Mouse (Mus musculus): ENCODE results near the gene Rnasek. TPM values are rescaled to one million over a fixed set of nuclear protein-coding genes. Genes with fewer than 3 reads are reported as not detected.

Gene Rnasek
- polyA plus RNA-seq, 1 experiment from 2014 or later = 289 TPM

DNA sequence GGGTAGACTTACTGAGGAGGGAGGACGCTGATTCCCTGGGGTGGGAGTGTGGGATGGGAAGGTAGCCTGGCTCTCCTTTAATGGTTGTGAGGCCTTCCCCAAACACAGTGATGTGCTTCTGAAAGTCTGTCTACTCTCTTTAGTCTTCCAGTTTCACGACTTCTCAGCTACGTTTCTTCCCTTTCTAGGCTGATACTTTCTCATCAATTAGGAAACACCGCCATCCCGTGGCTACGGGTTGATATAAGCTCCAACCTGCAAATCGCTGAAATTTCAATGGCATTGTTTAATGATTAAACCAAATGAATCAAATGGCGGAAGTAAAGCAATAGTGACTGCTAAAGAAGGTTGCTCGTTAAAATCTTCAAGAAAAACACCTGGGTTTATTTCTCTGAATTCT, 26.7 kb downstream of the Rnasek start:
- Histone ChIP-seq H3K27me3 (peaks cover 60% of the 10 kb centered on the region), H3K9ac (replicated peaks) (no peak overlapping the region), H3K4me1 (replicated peaks) (peaks cover 26% of the 10 kb centered on the region), H3K4me2 (replicated peaks) (no peak overlapping the region; the same call in 1 of the 2 replicates), H3K9me3 (no peaks in the 10 kb centered on the region), H3K36me3 (peaks cover 13% of the 10 kb centered on the region), H3K4me3 (replicated peaks) (no peak overlapping the region), H3K27ac (no peak overlapping the region)
- WGBS = 11% methylated on average over 9 of the region's 9 CpGs
- no peak for ATAC-seq

- no peaks in the 10 kb centered on the region for H3K9me3 ChIP-seq
- H3K4me2 ChIP-seq (replicated peaks) = peak within 1 kb of the TSS; percentile 60
- H3K27me3 ChIP-seq = peaks cover 55% of the 10 kb centered on the region
- peaks cover 26% of the 10 kb centered on the region for H3K4me1 ChIP-seq (replicated peaks)
- no peak for ATAC-seq
- H3K36me3 ChIP-seq = peaks cover 9% of the 10 kb centered on the region
- 58% methylated on average over 6 of the region's 6 CpGs for WGBS
- H3K27ac ChIP-seq = no peak within 1 kb of the TSS
- H3K9ac ChIP-seq (replicated peaks) = peak within 1 kb of the TSS; percentile 48
- H3K4me3 ChIP-seq (replicated peaks) = peak within 1 kb of the TSS; percentile 39
These were observed 27.2 kb downstream of the Rnasek start, which contains the start of gene Slc16a11 for GRCm38 (mm10) chr11:70212423-70212822. Gene Slc16a11 (plus strand): TSS chr11:70212752.

DNA sequence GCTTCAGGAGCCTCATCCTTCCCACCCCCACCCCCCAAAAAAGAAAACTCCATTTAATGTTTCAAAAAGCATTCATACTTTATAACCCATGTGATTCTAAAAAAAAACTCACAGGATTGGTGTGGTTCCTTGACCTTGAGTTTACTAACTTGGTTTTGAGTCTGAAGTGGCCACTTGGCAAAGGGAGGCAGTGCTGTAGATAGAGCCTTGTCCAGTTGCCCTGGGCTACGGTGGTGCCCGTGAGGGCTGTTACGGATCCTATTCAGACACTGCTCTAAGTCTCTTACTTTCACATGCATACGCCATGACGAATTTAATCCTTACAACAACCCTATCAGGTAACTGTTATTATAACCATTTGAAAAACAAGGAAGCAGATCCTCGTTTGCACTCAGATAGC, 27.7 kb downstream of the Rnasek start:
- Histone ChIP-seq H3K9me3 (no peaks in the 10 kb centered on the region), H3K9ac (replicated peaks) (no peak overlapping the region), H3K4me2 (replicated peaks) (no peak overlapping the region), H3K4me3 (replicated peaks) (no peak overlapping the region), H3K27ac (no peak overlapping the region), H3K36me3 (peaks cover 4% of the 10 kb centered on the region; the same call in 1 of the 2 replicates), H3K4me1 (replicated peaks) (peaks cover 26% of the 10 kb centered on the region), H3K27me3 (peaks cover 50% of the 10 kb centered on the region)
- 72% methylated on average over 6 of the region's 6 CpGs for WGBS
- ATAC-seq = no peak

GRCm38 (mm10) chr11:70210681-70211080, 29.0 kb downstream of the Rnasek start:
- no peak overlapping the region for H3K4me3 ChIP-seq (replicated peaks)
- H3K27me3 ChIP-seq = peaks cover 37% of the 10 kb centered on the region
- H3K27ac ChIP-seq = no peak overlapping the region
- no peaks in the 10 kb centered on the region for H3K9me3 ChIP-seq
- no peak overlapping the region for H3K4me2 ChIP-seq (replicated peaks)
- no peaks in the 10 kb centered on the region for H3K36me3 ChIP-seq
- no peak for ATAC-seq
- WGBS = 88% methylated on average over 2 of the region's 2 CpGs
- H3K4me1 ChIP-seq (replicated peaks) = peaks cover 24% of the 10 kb centered on the region
- no peak overlapping the region for H3K9ac ChIP-seq (replicated peaks)

DNA sequence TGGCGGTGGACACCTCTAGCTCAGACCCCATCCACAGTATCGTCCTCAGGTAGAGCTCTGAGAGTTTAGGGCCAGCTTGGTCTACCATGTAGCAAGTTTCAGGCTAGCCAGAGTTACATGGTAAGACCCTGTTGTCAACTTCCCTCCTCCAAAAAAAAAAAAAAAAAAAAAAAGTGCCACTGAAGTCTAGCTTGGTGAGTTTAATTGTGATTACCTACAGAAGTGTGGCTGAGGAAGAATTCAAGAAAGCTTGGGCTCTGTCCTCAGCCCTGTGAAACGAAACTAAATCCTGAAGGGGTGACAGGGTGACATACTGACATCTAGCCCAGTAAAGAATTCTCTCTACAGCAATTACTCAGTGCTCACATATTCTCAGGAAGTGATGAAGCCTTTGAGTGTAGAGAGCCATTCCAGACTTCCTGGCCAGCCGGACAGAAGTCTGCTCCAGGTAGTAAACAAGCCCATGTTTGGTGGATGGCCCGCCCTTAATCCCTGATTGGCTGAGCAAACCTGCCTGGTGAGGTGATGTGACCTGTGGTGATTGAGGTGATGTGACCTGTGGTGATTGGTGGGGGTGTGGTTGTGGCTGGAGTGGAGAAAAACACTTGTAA, 30.8 kb downstream of the Rnasek start:
- 81% methylated on average over 5 of the region's 5 CpGs for WGBS
- H3K9ac ChIP-seq (replicated peaks) = no peak overlapping the region
- H3K27ac ChIP-seq = no peak overlapping the region
- H3K4me2 ChIP-seq (replicated peaks) = no peak overlapping the region
- no peak overlapping the region for H3K4me3 ChIP-seq (replicated peaks)
- peaks cover 19% of the 10 kb centered on the region for H3K27me3 ChIP-seq
- ATAC-seq = no peak
- H3K36me3 ChIP-seq = no peaks in the 10 kb centered on the region
- no peaks in the 10 kb centered on the region for H3K9me3 ChIP-seq
- H3K4me1 ChIP-seq (replicated peaks) = peaks cover 6% of the 10 kb centered on the region

DNA sequence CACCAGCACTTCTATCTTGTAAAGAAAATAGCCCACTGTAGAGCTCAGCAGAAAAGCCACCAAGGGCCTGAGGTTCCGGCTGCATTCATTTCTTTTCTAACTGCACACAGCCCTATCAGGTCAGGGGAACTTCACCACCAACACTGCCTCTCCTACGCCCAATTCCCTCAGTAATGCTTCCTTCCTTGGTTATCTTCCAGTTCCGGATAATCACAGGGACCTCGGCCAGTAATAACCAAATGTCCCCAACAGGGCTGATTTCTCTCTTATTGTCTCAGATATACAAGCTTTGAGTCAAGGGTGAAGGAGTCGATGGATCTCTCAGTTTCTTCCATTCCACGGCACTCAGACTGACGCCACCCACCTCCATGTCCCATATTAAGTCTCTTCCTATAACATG, 32.4 kb downstream of the Rnasek start:
- Histone ChIP-seq H3K9me3 (no peaks in the 10 kb centered on the region), H3K4me1 (replicated peaks) (no peaks in the 10 kb centered on the region), H3K36me3 (no peaks in the 10 kb centered on the region), H3K4me3 (replicated peaks) (no peak overlapping the region), H3K9ac (replicated peaks) (no peak overlapping the region), H3K27ac (no peak overlapping the region), H3K27me3 (peaks cover 6% of the 10 kb centered on the region), H3K4me2 (replicated peaks) (no peak overlapping the region)
- 88% methylated on average over 7 of the region's 7 CpGs for WGBS
- no peak for ATAC-seq

DNA sequence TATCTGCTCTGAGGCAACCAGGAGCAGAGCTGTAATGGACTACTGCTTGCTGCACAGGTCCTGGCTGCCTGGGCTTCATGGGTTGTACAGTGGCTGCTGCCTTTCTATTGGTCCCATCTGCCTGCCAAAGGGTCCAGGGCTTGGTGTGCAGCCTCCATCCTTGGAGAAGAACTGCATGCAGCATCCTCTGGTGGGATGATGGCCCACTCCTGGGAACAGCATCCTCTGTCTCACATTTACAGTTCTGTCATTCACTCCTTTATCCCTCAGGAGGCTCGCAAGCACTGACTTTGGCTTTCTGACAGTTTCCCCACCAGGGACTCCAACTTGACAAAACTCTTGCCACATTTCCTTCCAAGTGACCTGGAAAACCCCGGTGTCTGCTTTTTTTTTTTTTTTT, 32.8 kb downstream of the Rnasek start:
- no peaks in the 10 kb centered on the region for H3K36me3 ChIP-seq
- H3K9me3 ChIP-seq = no peaks in the 10 kb centered on the region
- H3K4me3 ChIP-seq (replicated peaks) = no peak overlapping the region
- ATAC-seq = no peak
- no peak overlapping the region for H3K9ac ChIP-seq (replicated peaks)
- H3K27ac ChIP-seq = no peak overlapping the region
- no peaks in the 10 kb centered on the region for H3K4me1 ChIP-seq (replicated peaks)
- H3K27me3 ChIP-seq = peaks cover 2% of the 10 kb centered on the region; the same call in 1 of the 2 replicates
- 84% methylated on average over 2 of the region's 2 CpGs for WGBS
- H3K4me2 ChIP-seq (replicated peaks) = no peak overlapping the region

GRCm38 (mm10) chr11:70201691-70202090, 38.0 kb downstream of the Rnasek start:
- WGBS = 40% methylated on average over 5 of the region's 5 CpGs
- H3K27ac ChIP-seq = no peak overlapping the region
- no peak for ATAC-seq

GRCm38 (mm10) chr11:70200036-70200608, 39.5 kb downstream of the Rnasek start:
- Histone ChIP-seq H3K9ac (replicated peaks) (no peak overlapping the region), H3K27me3 (no peaks in the 10 kb centered on the region), H3K4me2 (replicated peaks) (no peak overlapping the region), H3K9me3 (no peaks in the 10 kb centered on the region), H3K4me3 (replicated peaks) (no peak overlapping the region), H3K27ac (no peak overlapping the region), H3K36me3 (no peaks in the 10 kb centered on the region), H3K4me1 (replicated peaks) (no peaks in the 10 kb centered on the region)
- ATAC-seq = no peak
- WGBS = 83% methylated on average over 5 of the region's 5 CpGs

More at GRCm38 (mm10) chr11:70201691-70202090, 38.0 kb downstream of the Rnasek start:
- Histone ChIP-seq H3K4me3 (replicated peaks) (no peak overlapping the region), H3K27me3 (no peaks in the 10 kb centered on the region), H3K4me2 (replicated peaks) (no peak overlapping the region), H3K9ac (replicated peaks) (no peak overlapping the region), H3K4me1 (replicated peaks) (no peaks in the 10 kb centered on the region), H3K36me3 (no peaks in the 10 kb centered on the region), H3K9me3 (no peaks in the 10 kb centered on the region)

DNA sequence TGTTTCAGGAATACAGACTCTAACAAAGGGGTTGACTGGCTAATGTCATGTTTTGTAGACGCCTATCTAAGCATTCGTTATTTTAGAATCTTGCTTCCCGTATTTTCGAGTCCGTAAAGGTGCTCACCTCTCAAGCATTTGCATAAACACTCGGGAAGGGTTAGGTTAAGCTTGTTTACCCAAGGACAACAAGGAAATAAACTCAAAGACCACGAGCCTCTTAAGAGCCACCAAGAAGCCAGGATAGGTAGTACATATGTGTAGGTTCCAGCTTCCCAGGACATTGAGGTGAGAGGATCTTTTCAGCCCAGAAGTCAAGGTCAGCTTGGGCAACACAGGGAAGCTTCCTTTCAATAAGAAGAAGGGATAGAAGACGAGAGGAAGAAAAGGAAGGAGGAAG, 40.5 kb downstream of the Rnasek start:
- Histone ChIP-seq H3K4me3 (replicated peaks) (no peak overlapping the region), H3K36me3 (no peaks in the 10 kb centered on the region), H3K4me1 (replicated peaks) (no peaks in the 10 kb centered on the region), H3K9me3 (no peaks in the 10 kb centered on the region), H3K9ac (replicated peaks) (no peak overlapping the region), H3K27me3 (no peaks in the 10 kb centered on the region), H3K27ac (no peak overlapping the region), H3K4me2 (replicated peaks) (no peak overlapping the region)
- WGBS = 81% methylated on average over 8 of the region's 8 CpGs
- no peak for ATAC-seq

GRCm38 (mm10) chr11:70198332-70198731, 41.3 kb downstream of the Rnasek start:
- Histone ChIP-seq H3K9me3 (no peaks in the 10 kb centered on the region), H3K4me1 (replicated peaks) (no peaks in the 10 kb centered on the region), H3K36me3 (no peaks in the 10 kb centered on the region), H3K27ac (no peak overlapping the region), H3K4me3 (replicated peaks) (no peak overlapping the region), H3K4me2 (replicated peaks) (no peak overlapping the region), H3K27me3 (no peaks in the 10 kb centered on the region), H3K9ac (replicated peaks) (no peak overlapping the region)
- WGBS = 90% methylated on average over 3 of the region's 3 CpGs
- no peak for ATAC-seq

GRCm38 (mm10) chr11:70193354-70194285, 46.0 kb downstream of the Rnasek start:
- no peak for ATAC-seq
- WGBS = 64% methylated on average over 11 of the region's 11 CpGs

More at GRCm38 (mm10) chr11:70193354-70194285, 46.0 kb downstream of the Rnasek start:
- H3K27ac ChIP-seq = no peak overlapping the region
- no peak overlapping the region for H3K4me2 ChIP-seq (replicated peaks)
- H3K4me1 ChIP-seq (replicated peaks) = no peaks in the 10 kb centered on the region
- no peak overlapping the region for H3K9ac ChIP-seq (replicated peaks)
- no peak overlapping the region for H3K4me3 ChIP-seq (replicated peaks)
- H3K9me3 ChIP-seq = no peaks in the 10 kb centered on the region
- no peaks in the 10 kb centered on the region for H3K27me3 ChIP-seq
- H3K36me3 ChIP-seq = no peaks in the 10 kb centered on the region
